Mouse (Mus musculus): ENCODE measurements around the gene Stard3. TPM values are rescaled to one million over a fixed set of nuclear protein-coding genes. Genes with fewer than 3 reads are reported as not detected.

Stard3 gene
- polyA plus RNA-seq, 1 experiment from 2014 or later = 31.0 TPM

DNA sequence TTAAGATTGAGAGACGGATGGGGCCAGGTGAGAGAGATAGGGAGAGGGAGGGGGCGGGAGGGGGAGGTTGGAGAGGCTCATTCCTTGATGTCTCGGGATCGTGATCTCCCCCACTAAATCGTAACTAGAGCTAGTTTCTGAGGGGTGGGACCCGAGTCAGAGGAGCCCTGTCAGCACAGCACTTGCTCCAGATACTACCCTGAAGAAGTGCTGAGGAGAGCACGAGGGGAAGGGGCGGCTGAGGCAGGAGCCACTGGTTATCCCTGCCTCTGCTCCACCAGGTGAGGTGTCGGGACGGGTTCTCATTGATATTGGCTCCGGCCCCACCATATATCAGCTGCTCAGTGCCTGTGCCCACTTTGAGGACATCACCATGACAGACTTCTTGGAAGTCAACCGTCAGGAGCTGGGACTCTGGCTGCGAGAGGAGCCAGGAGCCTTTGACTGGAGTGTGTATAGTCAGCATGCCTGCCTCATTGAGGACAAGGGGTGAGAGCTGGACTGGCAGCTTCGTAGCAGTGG lies 28.9 kb downstream of the Stard3 start:
- no peaks in the 10 kb centered on the region for H3K36me3 ChIP-seq (ENCODE audit: control insufficient read depth, insufficient read depth, low read length)
- no peaks in the 10 kb centered on the region for H3K4me1 ChIP-seq (ENCODE audit: control insufficient read depth, insufficient read depth, low read length)
- no peak overlapping the region for H3K4me3 ChIP-seq (ENCODE audit: low read depth, low read length)
- H3K9me3 ChIP-seq (ENCODE audit: control insufficient read depth, low read length) = no peaks in the 10 kb centered on the region
- peaks cover 50% of the 10 kb centered on the region for H3K27me3 ChIP-seq (replicated peaks; ENCODE audit: control insufficient read depth, insufficient read depth, low read length)
- H3K9ac ChIP-seq (ENCODE audit: low read depth, low read length) = no peak overlapping the region
- H3K4me2 ChIP-seq (ENCODE audit: low read depth, low read length) = 0 out of 2 replicates have a peak overlapping the region, but pooled peaks have one; percentile 10
- WGBS = 53% methylated on average over 14 of the region's 14 CpGs
- no peak overlapping the region for H3K27ac ChIP-seq (replicated peaks; ENCODE audit: low read depth, low read length)
- ATAC-seq (ENCODE audit: low read depth) (no peak), DNase-seq (ENCODE audit: low spot score) (no peak)

DNA sequence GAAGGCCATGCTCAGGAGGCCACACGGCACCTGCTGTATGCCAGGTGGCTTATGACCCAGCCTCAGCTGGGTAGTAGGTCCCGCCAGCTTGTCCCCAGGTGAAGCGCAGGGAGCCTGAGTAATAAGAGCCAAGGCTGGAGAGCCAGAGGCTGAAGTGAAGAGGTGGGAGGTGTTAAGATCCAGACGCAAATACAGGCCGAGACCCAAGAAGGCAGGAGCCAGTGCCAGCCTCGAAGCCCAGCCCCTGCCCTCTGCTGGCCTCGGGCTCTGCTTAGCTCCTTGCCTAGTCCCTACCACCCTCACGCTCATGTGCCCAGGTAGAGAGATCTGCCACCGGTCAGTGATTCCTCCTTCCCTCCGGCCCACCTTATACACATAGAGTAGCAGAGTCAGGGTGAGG lies 30.1 kb downstream of the Stard3 start:
- peaks cover 50% of the 10 kb centered on the region for H3K27me3 ChIP-seq (replicated peaks; ENCODE audit: control insufficient read depth, insufficient read depth, low read length)
- no peak overlapping the region for H3K4me2 ChIP-seq (ENCODE audit: low read depth, low read length)
- 74% methylated on average over 10 of the region's 10 CpGs for WGBS
- no peak for DNase-seq (ENCODE audit: low spot score)
- H3K4me1 ChIP-seq (ENCODE audit: control insufficient read depth, insufficient read depth, low read length) = 0 out of 2 replicates have a peak, but pooled peaks cover 4% of the 10 kb centered on the region
- H3K9ac ChIP-seq (ENCODE audit: low read depth, low read length) = no peak overlapping the region
- no peak for ATAC-seq (ENCODE audit: low read depth)
- no peaks in the 10 kb centered on the region for H3K36me3 ChIP-seq (ENCODE audit: control insufficient read depth, insufficient read depth, low read length)
- no peak overlapping the region for H3K4me3 ChIP-seq (ENCODE audit: low read depth, low read length)
- H3K9me3 ChIP-seq (ENCODE audit: control insufficient read depth, low read length) = no peaks in the 10 kb centered on the region
- H3K27ac ChIP-seq (replicated peaks; ENCODE audit: low read depth, low read length) = no peak overlapping the region

DNA sequence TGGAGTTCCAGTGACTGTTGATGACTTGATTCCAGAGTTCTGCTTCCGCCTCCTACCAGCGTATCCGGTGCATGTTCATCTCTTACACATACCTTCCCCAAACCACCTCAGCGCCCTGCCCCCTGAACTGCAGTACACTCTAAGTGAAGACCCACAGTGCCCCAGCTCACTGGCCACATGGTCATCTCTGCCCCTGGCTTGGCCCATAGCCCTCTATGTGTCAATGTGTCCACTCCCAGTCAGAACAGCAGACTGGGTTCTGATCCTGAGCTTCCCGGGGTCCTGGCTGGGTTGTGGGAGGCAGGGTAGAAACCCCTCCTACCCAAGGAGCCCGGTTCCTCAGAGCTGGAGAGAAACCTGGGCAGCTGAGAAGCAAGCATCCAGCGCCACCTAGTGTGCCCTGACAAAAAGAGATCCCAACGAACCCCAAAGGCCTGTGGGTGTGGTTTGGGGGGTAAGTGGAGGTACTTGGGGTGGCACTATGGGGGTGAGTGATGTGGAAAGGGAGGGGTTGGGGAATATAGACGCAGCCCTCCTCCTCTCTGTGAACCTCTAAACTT lies 31.1 kb downstream of the Stard3 start:
- whole genome bisulfite sequencing = 21% methylated on average over 9 of the region's 9 CpGs
- H3K27me3 ChIP-seq (replicated peaks; ENCODE audit: control insufficient read depth, insufficient read depth, low read length) = peaks cover 50% of the 10 kb centered on the region

DNA sequence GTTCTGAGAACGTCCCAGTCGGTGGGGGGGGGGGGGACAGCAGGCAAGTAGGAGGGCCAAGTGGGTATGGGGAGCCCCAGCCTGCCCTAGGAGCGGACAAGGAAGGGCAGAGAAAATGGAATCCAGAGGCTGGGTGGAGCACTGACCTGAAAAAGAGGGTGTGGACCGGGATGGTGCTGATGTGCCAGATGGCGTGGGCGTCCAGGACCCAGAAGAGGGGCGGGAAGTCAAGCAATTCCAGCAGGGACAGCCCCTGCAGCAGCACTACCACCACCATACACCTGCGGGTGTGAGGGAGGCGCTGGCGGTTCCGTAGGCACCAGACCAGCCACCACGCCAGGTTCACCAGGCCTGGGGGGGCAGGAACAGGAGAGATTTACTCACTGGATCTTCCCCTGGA lies 32.0 kb downstream of the Stard3 start:
- H3K9ac ChIP-seq (ENCODE audit: low read depth, low read length) = 0 out of 2 replicates have a peak overlapping the region, but pooled peaks have one; percentile 6
- H3K27me3 ChIP-seq (replicated peaks; ENCODE audit: control insufficient read depth, insufficient read depth, low read length) = peaks cover 43% of the 10 kb centered on the region
- H3K4me2 ChIP-seq (ENCODE audit: low read depth, low read length) = no peak overlapping the region
- H3K4me3 ChIP-seq (ENCODE audit: low read depth, low read length) = no peak overlapping the region
- 72% methylated on average over 9 of the region's 12 CpGs for WGBS
- peaks cover 15% of the 10 kb centered on the region; the same call in 1 of the 2 replicates for H3K4me1 ChIP-seq (ENCODE audit: control insufficient read depth, insufficient read depth, low read length)
- H3K36me3 ChIP-seq (ENCODE audit: control insufficient read depth, insufficient read depth, low read length) = no peaks in the 10 kb centered on the region
- no peak for ATAC-seq (ENCODE audit: low read depth)
- H3K27ac ChIP-seq (replicated peaks; ENCODE audit: low read depth, low read length) = no peak overlapping the region
- H3K9me3 ChIP-seq (ENCODE audit: control insufficient read depth, low read length) = no peaks in the 10 kb centered on the region
- DNase-seq (ENCODE audit: low spot score) = no peak

More for the DNA sequence above, 31.1 kb downstream of the Stard3 start:
- Histone ChIP-seq H3K4me1 (ENCODE audit: control insufficient read depth, insufficient read depth, low read length) (peaks cover 10% of the 10 kb centered on the region; the same call in 1 of the 2 replicates), H3K36me3 (ENCODE audit: control insufficient read depth, insufficient read depth, low read length) (no peaks in the 10 kb centered on the region), H3K4me2 (ENCODE audit: low read depth, low read length) (no peak overlapping the region), H3K9me3 (ENCODE audit: control insufficient read depth, low read length) (no peaks in the 10 kb centered on the region), H3K27ac (replicated peaks; ENCODE audit: low read depth, low read length) (no peak overlapping the region), H3K9ac (ENCODE audit: low read depth, low read length) (no peak overlapping the region), H3K4me3 (ENCODE audit: low read depth, low read length) (no peak overlapping the region)
- DNase-seq (ENCODE audit: low spot score) = peak; percentile 65
- ATAC-seq (ENCODE audit: low read depth) = no peak

DNA sequence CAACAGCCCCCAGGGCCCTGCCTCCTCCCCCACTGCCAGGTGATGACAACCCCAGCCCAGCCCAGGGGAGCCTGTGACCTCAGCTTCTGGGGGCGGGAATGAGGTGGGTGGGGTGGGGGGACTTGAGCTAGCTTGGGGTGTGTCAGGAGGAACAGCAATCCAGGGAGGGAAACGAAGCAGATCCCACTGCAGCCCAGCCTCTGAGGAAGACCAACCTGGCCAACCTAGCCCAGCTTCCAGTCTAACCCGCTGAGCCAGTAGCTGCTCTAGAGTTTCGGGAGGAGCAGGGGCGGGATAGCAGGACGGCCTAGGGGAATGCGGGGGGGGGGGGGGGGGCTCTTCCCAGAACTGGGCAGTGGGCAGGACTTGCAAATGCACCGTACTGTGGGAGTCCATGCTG lies 33.9 kb downstream of the Stard3 start:
- ATAC-seq (ENCODE audit: low read depth) = peak; percentile 56
- H3K27ac ChIP-seq (replicated peaks; ENCODE audit: low read depth, low read length) = peak overlapping the region; percentile 81
- 12% methylated on average over 6 of the region's 8 CpGs for WGBS
- peak; percentile 80 for DNase-seq (ENCODE audit: low spot score)
- H3K36me3 ChIP-seq (ENCODE audit: control insufficient read depth, insufficient read depth, low read length) = no peaks in the 10 kb centered on the region
- H3K27me3 ChIP-seq (replicated peaks; ENCODE audit: control insufficient read depth, insufficient read depth, low read length) = peaks cover 24% of the 10 kb centered on the region
- H3K9me3 ChIP-seq (ENCODE audit: control insufficient read depth, low read length) = no peaks in the 10 kb centered on the region
- no peak overlapping the region for H3K4me2 ChIP-seq (ENCODE audit: low read depth, low read length)
- H3K4me1 ChIP-seq (ENCODE audit: control insufficient read depth, insufficient read depth, low read length) = peaks cover 15% of the 10 kb centered on the region; the same call in 1 of the 2 replicates
- no peak overlapping the region for H3K4me3 ChIP-seq (ENCODE audit: low read depth, low read length)
- H3K9ac ChIP-seq (ENCODE audit: low read depth, low read length) = no peak overlapping the region

DNA sequence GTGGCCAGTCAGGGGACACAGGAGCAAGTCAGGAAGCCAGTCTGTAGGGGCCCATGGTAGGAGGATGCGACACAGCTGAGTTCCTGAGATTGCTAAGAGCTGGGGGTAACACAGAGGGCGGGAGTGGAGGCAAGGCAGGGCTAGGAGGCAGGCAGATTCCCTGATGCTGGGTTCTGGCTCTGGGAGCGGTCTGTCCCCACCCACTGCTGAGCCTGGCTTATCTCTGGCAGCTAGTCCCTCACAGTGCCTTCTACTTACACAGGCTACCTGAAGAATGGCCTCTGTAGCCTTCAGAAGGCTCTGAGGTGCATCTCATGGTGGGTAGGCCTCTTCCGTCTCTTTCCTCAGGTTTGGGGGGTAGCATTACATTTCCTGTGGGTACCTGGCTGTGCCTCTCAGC lies 34.5 kb downstream of the Stard3 start:
- H3K4me3 ChIP-seq (ENCODE audit: low read depth, low read length) = no peak overlapping the region
- 0 out of 2 replicates have a peak, but pooled peaks have one; percentile 10 for ATAC-seq (ENCODE audit: low read depth)
- peak overlapping the region; percentile 81 for H3K27ac ChIP-seq (replicated peaks; ENCODE audit: low read depth, low read length)
- WGBS = 56% methylated on average over 3 of the region's 4 CpGs
- peaks cover 18% of the 10 kb centered on the region for H3K27me3 ChIP-seq (replicated peaks; ENCODE audit: control insufficient read depth, insufficient read depth, low read length)
- no peak for DNase-seq (ENCODE audit: low spot score)
- no peak overlapping the region for H3K9ac ChIP-seq (ENCODE audit: low read depth, low read length)
- H3K9me3 ChIP-seq (ENCODE audit: control insufficient read depth, low read length) = no peaks in the 10 kb centered on the region
- no peak overlapping the region for H3K4me2 ChIP-seq (ENCODE audit: low read depth, low read length)
- H3K4me1 ChIP-seq (ENCODE audit: control insufficient read depth, insufficient read depth, low read length) = peaks cover 15% of the 10 kb centered on the region; the same call in 1 of the 2 replicates
- no peaks in the 10 kb centered on the region for H3K36me3 ChIP-seq (ENCODE audit: control insufficient read depth, insufficient read depth, low read length)

DNA sequence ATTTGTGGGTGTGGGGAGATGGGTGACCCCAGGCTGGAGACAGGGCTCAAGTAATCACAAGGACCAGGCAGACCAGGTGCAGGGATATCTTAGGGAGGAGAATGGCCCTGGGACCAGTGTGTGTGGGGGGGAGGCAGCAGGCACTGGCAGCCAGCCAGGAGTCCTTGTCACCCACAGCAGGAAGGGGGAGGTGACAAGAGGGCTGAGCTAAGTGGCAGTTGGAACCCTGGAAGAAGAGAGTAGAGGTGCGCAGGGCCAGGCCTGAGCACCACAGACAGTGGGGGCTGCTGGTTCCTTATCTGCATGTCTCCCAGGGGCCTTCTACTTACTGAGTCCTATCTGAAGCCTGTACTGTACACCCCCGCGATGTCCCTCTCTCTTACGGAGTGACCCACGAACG lies 35.1 kb downstream of the Stard3 start:
- ATAC-seq (ENCODE audit: low read depth) (peak; percentile 27; the same call in 1 of the 2 replicates), DNase-seq (ENCODE audit: low spot score) (peak; percentile 62)
- Histone ChIP-seq H3K36me3 (ENCODE audit: control insufficient read depth, insufficient read depth, low read length) (no peaks in the 10 kb centered on the region), H3K4me3 (ENCODE audit: low read depth, low read length) (no peak overlapping the region), H3K27me3 (replicated peaks; ENCODE audit: control insufficient read depth, insufficient read depth, low read length) (peaks cover 11% of the 10 kb centered on the region), H3K4me2 (ENCODE audit: low read depth, low read length) (no peak overlapping the region), H3K9me3 (ENCODE audit: control insufficient read depth, low read length) (no peaks in the 10 kb centered on the region), H3K9ac (ENCODE audit: low read depth, low read length) (no peak overlapping the region), H3K4me1 (ENCODE audit: control insufficient read depth, insufficient read depth, low read length) (peaks cover 15% of the 10 kb centered on the region; the same call in 1 of the 2 replicates), H3K27ac (replicated peaks; ENCODE audit: low read depth, low read length) (peak overlapping the region; percentile 81)
- 79% methylated on average over 6 of the region's 6 CpGs for WGBS

DNA sequence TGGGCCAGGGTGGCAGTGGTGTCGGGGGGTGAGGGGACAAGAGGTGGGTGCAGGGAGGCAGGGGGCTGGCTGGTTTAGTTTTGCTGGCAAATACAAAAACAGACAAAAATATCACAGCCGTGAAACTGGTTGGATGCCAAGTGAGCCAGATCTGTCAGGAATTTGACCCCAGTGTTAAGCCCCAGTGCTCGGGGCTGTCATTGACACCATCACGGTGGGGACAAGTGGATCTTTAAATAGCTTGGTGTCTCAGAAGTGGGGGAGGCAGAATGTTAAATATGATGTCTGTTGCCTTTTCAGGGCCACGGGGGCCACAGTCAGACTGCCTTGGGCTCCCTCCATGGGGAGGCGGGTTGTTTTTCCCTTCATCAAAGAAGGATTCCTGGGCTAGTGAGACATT lies 36.1 kb downstream of the Stard3 start:
- no peak overlapping the region for H3K27ac ChIP-seq (replicated peaks; ENCODE audit: low read depth, low read length)
- no peaks in the 10 kb centered on the region for H3K36me3 ChIP-seq (ENCODE audit: control insufficient read depth, insufficient read depth, low read length)
- H3K9me3 ChIP-seq (ENCODE audit: control insufficient read depth, low read length) = no peaks in the 10 kb centered on the region
- WGBS = 32% methylated on average over 6 of the region's 6 CpGs
- 0 out of 2 replicates have a peak, but pooled peaks have one; percentile 19 for ATAC-seq (ENCODE audit: low read depth)
- H3K4me2 ChIP-seq (ENCODE audit: low read depth, low read length) = no peak overlapping the region
- H3K27me3 ChIP-seq (replicated peaks; ENCODE audit: control insufficient read depth, insufficient read depth, low read length) = peaks cover 5% of the 10 kb centered on the region
- H3K9ac ChIP-seq (ENCODE audit: low read depth, low read length) = no peak overlapping the region
- H3K4me3 ChIP-seq (ENCODE audit: low read depth, low read length) = no peak overlapping the region
- H3K4me1 ChIP-seq (ENCODE audit: control insufficient read depth, insufficient read depth, low read length) = peaks cover 15% of the 10 kb centered on the region; the same call in 1 of the 2 replicates
- DNase-seq (ENCODE audit: low spot score) = peak; percentile 51
